Mouse (Mus musculus): ENCODE measurements around the gene Corin. TPM values are rescaled to one million over a fixed set of nuclear protein-coding genes. Genes with fewer than 3 reads are reported as not detected.

Gene Corin
- total and polyA plus RNA-seq, 2 experiments from 2014 or later = 36.8 to 102 TPM

GRCm38 (mm10) chr5:72480456-72480855 is 23.8 kb downstream of the Corin start:
- Histone ChIP-seq H3K4me2 (ENCODE audit: low read depth, low read length) (no peak overlapping the region), H3K36me3 (replicated peaks; ENCODE audit: control insufficient read depth, insufficient read depth, low read length) (no peaks in the 10 kb centered on the region), H3K27me3 (ENCODE audit: control insufficient read depth, insufficient read depth, low read length) (no peaks in the 10 kb centered on the region), H3K9me3 (replicated peaks; ENCODE audit: control insufficient read depth, low read length) (no peaks in the 10 kb centered on the region), H3K9ac (replicated peaks; ENCODE audit: low read depth, low read length) (no peak overlapping the region), H3K27ac (ENCODE audit: low read depth) (no peak overlapping the region), H3K4me1 (ENCODE audit: control insufficient read depth, insufficient read depth) (no peaks in the 10 kb centered on the region), H3K4me3 (ENCODE audit: low read depth, low read length) (no peak overlapping the region)
- DNase-seq (ENCODE audit: low spot score) (no peak), ATAC-seq (ENCODE audit: insufficient read depth, low read depth) (no peak)
- 57% methylated on average over 7 of the region's 7 CpGs for whole genome bisulfite sequencing
- TF ChIP-seq EP300 (IDR thresholded peaks at IDR 0.05; ENCODE audit: low read depth) (no peak), CTCF (IDR thresholded peaks at IDR 0.05; ENCODE audit: low read depth) (no peak)

- 0 out of 2 replicates have a peak, but pooled peaks cover 5% of the 10 kb centered on the region for H3K36me3 ChIP-seq (replicated peaks; ENCODE audit: control insufficient read depth, insufficient read depth, low read length)
- H3K4me1 ChIP-seq (ENCODE audit: control insufficient read depth, insufficient read depth) = peaks cover 4% of the 10 kb centered on the region
- H3K27ac ChIP-seq (ENCODE audit: low read depth) = peak overlapping the region; percentile 59; the same call in 1 of the 2 replicates
- H3K27me3 ChIP-seq (ENCODE audit: control insufficient read depth, insufficient read depth, low read length) = no peaks in the 10 kb centered on the region
- peak; percentile 80 for ATAC-seq (ENCODE audit: insufficient read depth, low read depth)
- DNase-seq (ENCODE audit: low spot score) = peak; percentile 77
- 0 out of 2 replicates have a peak overlapping the region, but pooled peaks have one; percentile 15 for H3K9ac ChIP-seq (replicated peaks; ENCODE audit: low read depth, low read length)
- no peaks in the 10 kb centered on the region for H3K9me3 ChIP-seq (replicated peaks; ENCODE audit: control insufficient read depth, low read length)
- WGBS = 25% methylated on average over 12 of the region's 12 CpGs
- H3K4me3 ChIP-seq (ENCODE audit: low read depth, low read length) = no peak overlapping the region
- no peak overlapping the region; the same call in 1 of the 2 replicates for H3K4me2 ChIP-seq (ENCODE audit: low read depth, low read length)
- TF ChIP-seq EP300 (IDR thresholded peaks at IDR 0.05; ENCODE audit: low read depth) (no peak), CTCF (IDR thresholded peaks at IDR 0.05; ENCODE audit: low read depth) (no peak)
Observed at GRCm38 (mm10) chr5:72472317-72473009, 31.8 kb downstream of the Corin start.

- Histone ChIP-seq H3K27me3 (ENCODE audit: control insufficient read depth, insufficient read depth, low read length) (no peaks in the 10 kb centered on the region), H3K9me3 (replicated peaks; ENCODE audit: control insufficient read depth, low read length) (no peaks in the 10 kb centered on the region), H3K9ac (replicated peaks; ENCODE audit: low read depth, low read length) (no peak overlapping the region), H3K36me3 (replicated peaks; ENCODE audit: control insufficient read depth, insufficient read depth, low read length) (0 out of 2 replicates have a peak, but pooled peaks cover 5% of the 10 kb centered on the region), H3K4me2 (ENCODE audit: low read depth, low read length) (no peak overlapping the region), H3K4me1 (ENCODE audit: control insufficient read depth, insufficient read depth) (peaks cover 4% of the 10 kb centered on the region), H3K4me3 (ENCODE audit: low read depth, low read length) (no peak overlapping the region), H3K27ac (ENCODE audit: low read depth) (no peak overlapping the region)
- DNase-seq (ENCODE audit: low spot score) (no peak), ATAC-seq (ENCODE audit: insufficient read depth, low read depth) (no peak)
- no peak for TF ChIP-seq EP300 (IDR thresholded peaks at IDR 0.05; ENCODE audit: low read depth)
- no peak for TF ChIP-seq CTCF (IDR thresholded peaks at IDR 0.05; ENCODE audit: low read depth)
- WGBS = 56% methylated on average over 7 of the region's 7 CpGs
Observed at GRCm38 (mm10) chr5:72471746-72472145, 32.5 kb downstream of the Corin start.

GRCm38 (mm10) chr5:72464932-72465331 is 39.3 kb downstream of the Corin start:
- Histone ChIP-seq H3K36me3 (replicated peaks; ENCODE audit: control insufficient read depth, insufficient read depth, low read length) (peaks cover 4% of the 10 kb centered on the region; the same call in 1 of the 2 replicates), H3K27me3 (ENCODE audit: control insufficient read depth, insufficient read depth, low read length) (no peaks in the 10 kb centered on the region), H3K27ac (ENCODE audit: low read depth) (no peak overlapping the region), H3K9me3 (replicated peaks; ENCODE audit: control insufficient read depth, low read length) (no peaks in the 10 kb centered on the region), H3K4me1 (ENCODE audit: control insufficient read depth, insufficient read depth) (no peaks in the 10 kb centered on the region), H3K4me3 (ENCODE audit: low read depth, low read length) (no peak overlapping the region), H3K9ac (replicated peaks; ENCODE audit: low read depth, low read length) (no peak overlapping the region), H3K4me2 (ENCODE audit: low read depth, low read length) (no peak overlapping the region)
- TF ChIP-seq CTCF (IDR thresholded peaks at IDR 0.05; ENCODE audit: low read depth) (no peak), EP300 (IDR thresholded peaks at IDR 0.05; ENCODE audit: low read depth) (no peak)
- WGBS = 85% methylated on average over 3 of the region's 3 CpGs
- ATAC-seq (ENCODE audit: insufficient read depth, low read depth) = no peak
- DNase-seq (ENCODE audit: low spot score) = no peak

GRCm38 (mm10) chr5:72459374-72460112 is 44.7 kb downstream of the Corin start:
- Histone ChIP-seq H3K4me3 (ENCODE audit: low read depth, low read length) (no peak overlapping the region), H3K4me2 (ENCODE audit: low read depth, low read length) (no peak overlapping the region), H3K9ac (replicated peaks; ENCODE audit: low read depth, low read length) (no peak overlapping the region), H3K27me3 (ENCODE audit: control insufficient read depth, insufficient read depth, low read length) (no peaks in the 10 kb centered on the region), H3K4me1 (ENCODE audit: control insufficient read depth, insufficient read depth) (no peaks in the 10 kb centered on the region), H3K36me3 (replicated peaks; ENCODE audit: control insufficient read depth, insufficient read depth, low read length) (peaks cover 4% of the 10 kb centered on the region; the same call in 1 of the 2 replicates), H3K9me3 (replicated peaks; ENCODE audit: control insufficient read depth, low read length) (no peaks in the 10 kb centered on the region), H3K27ac (ENCODE audit: low read depth) (no peak overlapping the region)
- DNase-seq (ENCODE audit: low spot score) (no peak), ATAC-seq (ENCODE audit: insufficient read depth, low read depth) (no peak)
- TF ChIP-seq CTCF (IDR thresholded peaks at IDR 0.05; ENCODE audit: low read depth) (no peak), EP300 (IDR thresholded peaks at IDR 0.05; ENCODE audit: low read depth) (no peak)
- 73% methylated on average over 7 of the region's 7 CpGs for WGBS

All from heart, postnatal 0 days (tissue).